Mouse (Mus musculus): ENCODE results near the gene Pimreg. TPM values are rescaled to one million over a fixed set of nuclear protein-coding genes. Genes with fewer than 3 reads are reported as not detected.

The Pimreg gene
- 1 to 10 TPM in 1 of 2 experiments, under 1 TPM in 1; 0.98 to 1.2 TPM for total RNA-seq (2023)

GRCm38 (mm10) chr11:72041768-72042607, at the start of gene Pimreg:
TSS of gene Pimreg (plus strand) at chr11:72042032.

GRCm38 (mm10) chr11:72037409-72037808, 4.4 kb upstream of the Pimreg start, which contains the start of gene Aipl1:
TSS of gene Aipl1 (minus strand) at chr11:72037509.

Other genes with a start within 250 kb of the Pimreg start
- under 1 TPM in 1 of 2 experiments, not detected in 1; 0.23 TPM for gene Aipl1, start 4.5 kb upstream of the Pimreg start, total RNA-seq (2023)
- gene Pitpnm3, start 93.7 kb downstream of the Pimreg start, total RNA-seq (2023) = not detected
- gene Gm43951, start 164.8 kb downstream of the Pimreg start, total RNA-seq (2023) = under 1 TPM; 0.50 to 0.93 TPM
- gene 4933427D14Rik, start 165.4 kb downstream of the Pimreg start, total RNA-seq (2023) = 10 to 100 TPM; 17.8 to 21.2 TPM
- 10 to 100 TPM; 34.3 to 36.7 TPM for gene Txndc17, start 165.5 kb downstream of the Pimreg start, total RNA-seq (2023)
- gene Med31, start 173.6 kb downstream of the Pimreg start, total RNA-seq (2023) = 10 to 100 TPM; 12.6 to 18.3 TPM
- gene Slc13a5, start 225.2 kb downstream of the Pimreg start, total RNA-seq (2023) = not detected

Measured in T-cell, adult 66 days (primary cell).